Mouse (Mus musculus) layer of hippocampus, postnatal 36 days (tissue): ENCODE data around the gene Lmf2. TPM values are rescaled to one million over a fixed set of nuclear protein-coding genes. Genes with fewer than 3 reads are reported as not detected.
A peak's percentile ranks its signal among the peaks of the same experiment; 100 is the strongest.

ENCODE experiments used
- DNase-seq, 2 experiments: peaks; one replicate each; pipeline ENCODE4 v3.0.0; 2022
- total RNA-seq, 2 experiments: library from RNA; stranded (reverse); gene quantifications; 2 replicates each; pipeline ENCODE4 v1.2.3; 2021

The Lmf2 gene
- total RNA-seq = 10 to 100 TPM; 19.7 to 21.4 TPM

GRCm38 (mm10) chr15:89355241-89356187 lies at the start of gene Lmf2, which contains the start of gene Ncaph2:
TSS of gene Lmf2 (minus strand) at chr15:89355659.
TSS of gene Ncaph2 (plus strand) at chr15:89355719.
- peak; percentile 93 to 95 for DNase-seq

GRCm38 (mm10) chr15:89404831-89405623 lies 49.6 kb upstream of the Lmf2 start:
- DNase-seq = no peak

GRCm38 (mm10) chr15:89402471-89402870 lies 47.0 kb upstream of the Lmf2 start:
- no peak for DNase-seq

- DNase-seq = no peak
These were observed 44.3 kb upstream of the Lmf2 start for GRCm38 (mm10) chr15:89399716-89400115.

- DNase-seq = no peak
These were observed 42.7 kb upstream of the Lmf2 start for GRCm38 (mm10) chr15:89398146-89398545.

GRCm38 (mm10) chr15:89396883-89397282 lies 41.4 kb upstream of the Lmf2 start:
- DNase-seq = no peak

- DNase-seq = no peak
These were observed 34.6 kb upstream of the Lmf2 start for GRCm38 (mm10) chr15:89390081-89390480.

- DNase-seq = no peak
These were observed 31.7 kb upstream of the Lmf2 start for GRCm38 (mm10) chr15:89387127-89387526.

GRCm38 (mm10) chr15:89384617-89385016 lies 29.2 kb upstream of the Lmf2 start, which contains the start of gene Klhdc7b:
TSS of gene Klhdc7b (plus strand) at chr15:89384917.
- DNase-seq = no peak

- no peak for DNase-seq
These were observed 24.0 kb upstream of the Lmf2 start for GRCm38 (mm10) chr15:89379429-89379828.

- no peak for DNase-seq
These were observed 23.5 kb upstream of the Lmf2 start, which contains the start of gene Odf3b for GRCm38 (mm10) chr15:89378831-89379401. TSS of gene Odf3b (minus strand) at chr15:89379282.

- DNase-seq = no peak
These were observed 22.7 kb upstream of the Lmf2 start for GRCm38 (mm10) chr15:89377938-89378828.

GRCm38 (mm10) chr15:89377362-89377761 lies 21.9 kb upstream of the Lmf2 start:
- no peak for DNase-seq

- DNase-seq = no peak
These were observed 21.5 kb upstream of the Lmf2 start, which contains the start of gene Tymp for GRCm38 (mm10) chr15:89376957-89377356. TSS of gene Tymp (minus strand) at chr15:89377039.

- DNase-seq = no peak
These were observed 20.6 kb upstream of the Lmf2 start for GRCm38 (mm10) chr15:89376040-89376439.

- DNase-seq = no peak
These were observed 19.5 kb upstream of the Lmf2 start for GRCm38 (mm10) chr15:89374801-89375534.

GRCm38 (mm10) chr15:89374340-89374739 lies 18.9 kb upstream of the Lmf2 start:
- DNase-seq = no peak

- DNase-seq = peak; percentile 92
These were observed 18.3 kb upstream of the Lmf2 start, which contains the start of gene Sco2 for GRCm38 (mm10) chr15:89373762-89374248. TSS of gene Sco2 (minus strand) at chr15:89373846.

- peak; percentile 83 to 84 for DNase-seq
These were observed 17.7 kb upstream of the Lmf2 start for GRCm38 (mm10) chr15:89373027-89373761.

GRCm38 (mm10) chr15:89372536-89372935 lies 17.1 kb upstream of the Lmf2 start:
- no peak for DNase-seq
